Mouse (Mus musculus) right cerebral cortex, postnatal 36 days (tissue): ENCODE results near the gene Jsrp1.

ENCODE experiments used
- DNase-seq, 2 experiments: peaks; one replicate each; pipeline ENCODE4 v3.0.0; 2022; ENCODE audit warnings: low spot score in 2 of 2, mixed read lengths in 1 of 2

Jsrp1 gene

DNA sequence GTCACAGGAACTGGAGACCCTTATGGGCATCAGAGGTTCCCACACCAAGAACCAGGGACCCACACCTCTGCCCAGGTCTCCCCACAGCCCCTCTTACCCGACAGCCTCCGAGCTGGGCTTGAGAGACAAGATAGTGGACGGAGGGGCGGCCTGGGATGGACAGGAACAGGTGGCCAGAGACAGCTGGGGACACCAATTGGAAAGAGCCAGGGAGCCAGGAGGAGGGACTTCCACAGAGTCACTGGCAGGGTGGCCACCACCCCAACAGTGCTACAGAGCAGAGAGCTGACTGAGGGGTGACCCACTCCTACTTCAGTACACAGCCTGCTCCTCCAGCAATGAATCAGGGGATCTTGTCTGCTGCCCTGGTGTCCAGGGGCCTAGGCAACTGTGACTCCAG, at the start of gene Jsrp1:
TSS of gene Jsrp1 (minus strand) at position 133 of the 400 bp plus-strand sequence.
- DNase-seq = no peak

DNA sequence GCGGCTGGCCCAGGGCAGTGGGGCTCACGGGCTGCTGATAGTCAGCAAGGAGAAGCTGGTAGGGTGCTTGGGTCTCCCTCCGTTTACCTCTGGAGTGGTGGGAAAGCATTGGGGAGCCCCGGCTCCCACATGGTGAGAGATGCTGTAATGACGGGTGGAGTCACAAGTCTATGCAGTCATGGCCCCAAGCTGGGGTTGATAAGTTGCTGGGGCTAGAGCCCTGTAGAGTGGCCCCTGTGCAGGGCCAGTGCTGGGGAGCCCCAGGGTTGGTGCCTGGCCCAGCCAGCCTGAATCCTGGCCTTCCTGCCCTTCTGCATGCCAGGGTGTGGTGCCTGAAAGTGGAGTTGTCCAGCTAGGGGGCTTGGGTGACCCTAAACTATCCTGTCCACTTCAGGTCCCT, 49.0 kb upstream of the Jsrp1 start:
- DNase-seq = no peak

DNA sequence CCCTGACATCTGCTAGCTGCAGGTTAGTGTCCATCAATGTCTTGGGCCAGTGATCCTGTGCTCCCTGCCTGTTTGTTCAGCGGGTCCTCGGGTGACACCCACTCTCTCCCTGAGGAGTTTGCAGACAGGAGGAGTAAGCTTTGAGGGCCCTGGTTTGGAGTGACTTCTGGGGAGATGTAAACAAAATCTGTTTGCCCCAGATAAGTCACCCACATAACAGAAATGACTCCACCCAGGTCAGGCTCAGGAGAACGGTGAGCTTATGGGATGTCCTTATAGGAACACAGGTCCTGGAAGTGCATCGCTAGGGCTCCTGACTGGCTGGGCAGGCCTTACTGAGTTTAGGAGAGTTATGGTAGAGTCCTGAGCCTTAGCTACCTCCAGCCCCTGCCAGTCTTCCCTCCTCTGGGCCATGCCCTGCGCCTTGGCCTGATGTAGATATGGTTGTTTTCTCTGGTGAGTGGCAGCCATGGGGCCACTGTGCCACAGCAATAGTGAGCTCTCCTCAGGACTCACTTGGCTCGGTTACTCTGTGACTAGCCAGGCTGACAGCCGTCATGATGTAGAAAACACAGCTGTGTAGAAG, 45.1 kb upstream of the Jsrp1 start:
- no peak for DNase-seq

DNA sequence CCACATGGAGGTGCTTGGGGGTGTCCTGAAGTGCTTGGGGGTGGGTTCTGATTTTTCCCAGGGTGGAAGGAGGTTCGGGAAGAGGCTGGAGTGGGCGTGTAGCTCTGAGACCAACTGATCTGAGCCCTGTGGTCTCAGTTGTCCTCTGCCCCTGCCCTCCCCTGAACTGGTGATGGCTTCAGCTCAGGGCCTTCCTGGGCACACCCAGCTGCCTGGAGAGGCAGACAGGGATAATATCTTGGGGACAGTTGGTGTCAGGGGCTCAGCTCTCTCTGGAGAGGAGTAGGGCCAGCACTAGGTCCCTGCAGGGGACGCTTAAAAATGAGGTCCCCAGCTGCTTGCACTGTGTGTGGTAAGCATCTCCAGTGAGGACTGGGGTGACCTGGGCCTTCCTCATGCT, 44.5 kb upstream of the Jsrp1 start:
- no peak for DNase-seq

DNA sequence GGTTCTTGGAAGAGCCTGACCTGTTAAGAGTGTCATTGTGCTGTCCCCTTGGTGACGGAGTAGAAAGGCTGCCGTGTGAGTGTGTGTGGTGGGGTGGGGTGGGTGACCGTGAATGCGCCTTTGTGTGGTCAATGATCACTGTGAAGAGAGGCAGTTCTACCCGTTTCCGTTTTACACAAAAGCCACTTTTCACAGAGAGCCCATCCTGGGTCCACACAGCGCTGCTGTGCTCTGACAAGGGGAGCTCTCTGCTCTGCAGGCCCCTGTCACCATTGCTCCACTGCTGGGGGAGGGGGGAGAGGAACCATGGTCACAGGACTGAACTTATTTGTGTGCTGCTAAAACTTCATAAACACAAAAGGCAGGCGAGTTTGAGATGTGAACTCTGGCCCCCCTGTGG, 44.1 kb upstream of the Jsrp1 start:
- no peak for DNase-seq

DNA sequence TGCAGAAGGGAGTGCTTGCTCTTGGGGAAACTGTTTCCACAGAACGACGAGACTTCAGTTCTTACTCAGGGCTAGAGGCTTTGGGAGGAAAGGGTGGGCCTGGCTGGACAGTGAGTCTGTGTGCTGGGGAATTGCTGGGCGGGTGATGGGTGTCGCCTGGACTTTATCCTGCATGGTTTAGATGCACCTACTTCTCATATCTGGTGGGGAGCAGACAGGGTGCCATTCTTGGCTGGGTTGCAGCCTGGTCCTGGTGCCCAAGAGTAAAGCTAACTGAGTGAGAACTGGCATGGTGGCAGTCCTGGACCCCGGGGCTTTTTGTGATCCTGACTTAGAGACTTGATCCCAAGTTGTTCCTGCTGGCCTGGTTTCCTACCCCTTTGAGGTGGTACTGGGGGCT, 43.6 kb upstream of the Jsrp1 start:
- DNase-seq = no peak

DNA sequence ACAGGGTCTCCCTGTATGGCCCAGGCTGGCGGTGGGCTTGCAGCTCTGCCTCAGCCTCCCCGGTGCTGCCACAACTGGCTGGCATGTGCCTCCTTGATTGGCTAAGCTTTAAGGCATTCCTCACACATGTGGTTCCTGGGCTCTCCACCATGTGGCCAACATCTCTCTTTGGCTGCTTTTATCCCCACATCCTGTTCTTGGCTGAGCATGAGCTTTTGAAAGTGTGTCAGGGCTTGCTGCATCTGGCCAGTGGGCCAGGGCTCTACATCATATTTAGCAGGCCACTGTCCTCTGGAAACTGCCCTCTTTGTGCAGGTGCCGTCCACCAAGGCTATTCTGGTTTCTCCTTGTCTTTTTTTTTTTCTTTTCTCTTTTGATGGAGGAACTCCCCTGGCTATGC, 43.0 kb upstream of the Jsrp1 start:
- DNase-seq = no peak

DNA sequence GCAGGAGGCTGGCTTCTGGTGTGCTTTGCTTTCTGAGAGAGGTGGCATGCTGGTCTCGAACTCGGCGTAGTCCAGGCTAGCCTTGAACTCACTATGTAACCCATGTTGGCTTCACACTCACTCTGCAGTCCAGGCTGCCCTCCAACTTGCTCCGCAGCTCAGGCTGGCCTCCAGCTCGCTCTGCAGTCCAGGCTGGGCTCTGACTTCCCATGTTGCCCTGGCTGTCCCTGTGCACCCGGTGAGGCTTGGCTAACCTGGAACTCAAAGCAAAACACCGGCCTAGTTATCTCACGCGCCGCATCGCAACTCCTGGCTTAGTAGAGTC, 42.4 kb upstream of the Jsrp1 start:
- no peak for DNase-seq

DNA sequence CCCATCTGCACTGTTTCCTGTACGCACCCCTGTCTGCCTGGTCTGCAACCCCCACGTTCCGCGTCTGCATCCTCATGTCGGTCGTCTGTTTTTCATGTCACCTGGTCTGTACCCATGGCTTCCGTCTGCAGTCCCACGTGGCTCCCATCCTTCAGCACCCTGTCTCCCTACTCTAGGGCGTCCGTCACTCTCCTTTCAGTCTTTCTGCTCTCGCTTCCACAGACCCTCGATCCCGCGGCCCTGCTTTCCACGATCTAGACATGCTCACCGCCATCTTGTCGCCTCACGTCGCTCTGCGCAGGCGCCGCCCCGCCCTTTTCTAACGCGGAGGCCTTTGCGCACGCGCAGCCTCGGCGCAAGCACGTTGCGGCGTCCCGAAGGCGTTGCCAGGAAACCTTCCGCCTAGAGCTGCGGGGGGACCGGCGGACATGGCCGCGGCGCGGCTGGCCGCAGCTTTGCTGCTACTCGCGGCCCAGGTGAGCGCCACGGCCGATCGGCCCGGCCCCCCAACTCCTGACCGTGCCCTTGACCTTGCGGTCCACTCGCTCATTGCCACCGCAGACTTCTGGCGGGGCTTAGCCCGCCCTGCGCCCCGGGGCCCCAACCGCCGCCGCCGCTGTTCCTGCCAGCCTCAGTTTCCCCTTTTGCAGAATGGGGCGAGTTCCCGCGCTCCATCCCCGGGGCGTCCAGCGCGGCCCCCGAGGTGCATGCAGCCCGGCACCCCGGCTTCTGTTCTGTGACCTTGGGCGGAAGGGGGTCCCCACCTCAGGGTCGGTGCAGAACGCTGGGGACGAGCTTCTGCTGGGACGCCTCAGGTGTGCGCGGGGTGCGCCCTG, 41.8 kb upstream of the Jsrp1 start, which contains the start of the genes Lsm7 and Sppl2b:
TSS of gene Lsm7 (minus strand) at position 297 of the 836 bp plus-strand sequence.
TSS of gene Sppl2b (plus strand) at position 363 of the 836 bp plus-strand sequence.
- DNase-seq = peak; percentile 90 to 94

DNA sequence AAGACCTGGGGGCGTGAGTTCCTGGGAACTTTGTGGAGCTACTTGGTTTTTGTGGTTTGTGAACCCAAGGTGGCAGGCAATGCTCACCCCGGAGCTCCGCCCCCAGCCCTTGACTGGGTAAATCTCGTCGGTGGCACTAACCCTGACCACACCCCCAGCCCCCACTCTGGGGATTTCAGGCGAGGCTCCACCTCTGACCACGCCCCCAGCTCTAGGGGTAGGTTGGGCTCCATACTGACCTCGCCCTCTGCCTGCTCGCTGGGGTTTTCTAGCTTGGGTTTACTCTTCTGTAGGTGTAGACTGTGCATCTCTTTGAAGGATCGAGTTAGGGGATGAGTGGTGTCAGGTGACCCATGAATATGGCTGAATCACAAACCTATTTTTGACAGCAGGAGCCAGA, 35.3 kb upstream of the Jsrp1 start:
- DNase-seq = no peak

DNA sequence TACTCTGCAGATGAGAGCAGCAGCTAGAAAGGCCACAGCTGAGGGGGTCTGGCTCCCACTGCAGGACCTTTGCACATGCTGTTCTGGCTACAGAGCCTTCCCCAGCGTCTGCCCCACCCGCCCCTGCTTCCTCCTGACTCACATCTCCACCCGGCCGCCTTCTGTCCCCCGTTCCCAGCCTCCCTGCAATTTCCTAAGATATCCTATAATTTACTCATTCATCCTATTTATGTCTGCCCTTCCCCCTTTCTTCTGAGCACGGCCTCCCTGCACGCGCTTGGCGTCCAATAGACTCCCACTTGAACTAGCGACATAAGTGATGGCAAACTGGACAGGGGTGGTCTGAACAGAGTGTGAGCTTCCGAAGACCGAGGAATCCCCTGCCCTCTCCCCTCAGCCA, 32.4 kb upstream of the Jsrp1 start:
- peak; percentile 58 to 61 for DNase-seq

DNA sequence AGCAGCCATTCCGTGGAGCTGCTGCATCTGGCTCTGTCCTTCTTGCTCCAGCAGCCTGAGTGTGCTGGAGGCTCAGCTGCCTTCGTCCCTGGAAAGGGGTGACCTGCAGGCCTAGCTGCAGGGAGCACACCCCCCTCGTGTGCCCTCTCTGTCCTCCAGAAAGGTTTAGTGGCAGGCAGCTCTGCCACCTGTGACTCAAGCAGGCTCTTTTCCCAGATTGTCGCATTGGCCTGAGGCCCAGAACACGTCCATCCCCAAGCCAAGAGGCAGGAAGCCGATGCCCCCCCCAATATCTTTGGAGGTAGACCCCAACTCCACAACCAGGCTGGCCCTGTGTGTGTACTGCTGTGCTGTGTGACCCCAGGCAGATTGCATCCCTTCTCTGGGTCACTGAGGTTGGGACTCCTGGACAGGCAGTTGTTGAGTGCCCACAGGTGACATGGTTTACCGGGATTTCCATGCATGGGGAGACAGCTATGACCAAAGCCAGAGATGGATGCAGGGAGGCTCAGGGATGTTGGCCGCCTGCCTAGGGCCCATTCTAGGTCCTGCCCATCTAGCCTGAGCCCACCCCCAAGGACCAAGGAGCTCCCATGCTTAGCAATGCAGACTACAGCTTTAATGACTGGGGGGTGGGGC, 31.9 kb upstream of the Jsrp1 start:
- DNase-seq = no peak

DNA sequence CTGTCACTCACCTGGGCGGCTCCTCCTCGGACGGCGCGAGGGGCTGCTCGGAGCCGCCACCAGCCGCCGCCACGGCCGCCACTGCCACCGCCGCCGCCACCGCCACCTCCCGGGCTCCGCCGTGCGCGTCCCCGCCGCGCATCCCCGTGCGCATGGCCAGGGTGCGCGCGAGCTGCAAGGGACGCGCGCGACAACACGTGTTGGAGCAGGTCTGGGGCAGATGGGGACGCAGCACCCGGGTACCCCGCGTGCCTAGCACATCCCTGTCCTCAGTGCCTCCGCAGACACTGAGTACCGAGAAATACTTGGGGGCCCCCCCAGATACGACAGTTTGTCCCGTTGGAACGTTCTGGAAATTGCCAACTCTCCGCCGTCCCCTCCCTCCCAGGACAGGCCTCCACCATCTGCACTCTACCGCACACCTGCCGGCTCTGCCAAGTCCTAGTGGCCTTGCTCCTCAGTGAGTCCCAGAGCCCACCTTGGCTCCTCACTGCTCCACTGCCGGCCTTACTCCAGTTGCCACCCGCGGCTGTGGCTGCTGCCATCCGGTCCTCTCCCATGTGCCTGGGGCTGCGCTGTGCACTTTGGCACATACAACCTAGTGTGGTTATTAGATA, 30.7 kb upstream of the Jsrp1 start, which contains the start of gene Lingo3:
TSS of gene Lingo3 (minus strand) at position 109 of the 617 bp plus-strand sequence.
- peak; percentile 47 to 48 for DNase-seq

DNA sequence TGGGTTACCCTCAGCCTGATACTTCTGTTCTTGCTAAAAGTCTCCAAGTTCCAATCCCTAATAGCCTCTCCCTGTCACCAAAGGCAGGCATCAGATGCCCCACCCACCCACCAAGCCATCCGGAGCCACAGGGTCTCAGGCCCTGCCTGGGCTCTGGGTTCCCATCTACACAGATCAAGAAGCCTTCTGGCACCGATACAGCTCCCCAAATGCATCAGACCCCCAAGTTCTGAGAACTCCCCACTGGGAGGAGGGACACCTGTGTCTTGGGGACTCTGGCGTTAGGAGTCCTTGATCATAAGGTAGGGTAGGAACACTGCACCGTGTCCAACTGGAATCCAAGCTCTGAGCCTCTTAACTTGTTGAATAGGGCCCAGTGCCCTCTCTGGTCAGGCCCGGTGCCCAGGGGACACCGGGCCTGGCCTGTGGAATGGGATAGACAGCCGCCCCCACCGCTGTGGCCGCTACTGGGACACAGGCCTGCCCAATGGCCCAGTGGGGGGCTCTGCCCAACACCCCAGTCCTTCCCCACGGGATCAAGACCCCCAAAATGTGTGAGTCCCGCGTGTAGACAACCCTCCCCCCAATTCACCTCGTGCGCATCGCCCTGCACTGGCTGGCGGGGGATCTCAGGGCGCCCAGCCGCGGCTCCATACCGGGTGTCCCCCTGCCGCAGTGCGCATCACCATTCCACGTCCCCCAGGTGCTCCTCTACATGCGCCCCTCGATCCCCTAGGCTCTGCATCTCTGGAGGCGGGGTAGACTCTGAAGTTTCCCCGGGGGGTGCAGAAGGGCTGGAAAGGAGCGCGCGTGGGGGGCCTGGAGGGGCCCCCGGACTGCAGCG, 30.0 kb upstream of the Jsrp1 start:
- DNase-seq = no peak

DNA sequence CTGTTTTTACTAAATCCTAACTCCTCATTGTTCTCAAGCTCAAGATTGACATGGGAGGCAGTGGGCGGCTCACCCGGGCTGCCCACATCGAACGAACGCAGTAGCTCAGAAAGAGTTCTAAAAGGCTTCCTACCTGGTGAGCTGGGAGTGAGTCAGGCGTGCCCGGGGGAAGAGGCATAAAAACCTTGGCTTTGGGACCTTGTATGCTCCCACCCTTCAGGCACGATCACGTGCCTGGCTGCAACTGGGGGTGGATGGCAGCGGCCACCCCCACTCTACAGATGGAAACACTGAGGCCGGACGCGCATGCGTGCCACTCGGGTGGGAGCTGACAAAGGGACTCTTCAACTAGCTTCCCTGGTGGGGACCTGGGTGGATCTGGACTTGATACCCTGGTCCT, 29.0 kb upstream of the Jsrp1 start:
- peak; percentile 51 to 66 for DNase-seq

DNA sequence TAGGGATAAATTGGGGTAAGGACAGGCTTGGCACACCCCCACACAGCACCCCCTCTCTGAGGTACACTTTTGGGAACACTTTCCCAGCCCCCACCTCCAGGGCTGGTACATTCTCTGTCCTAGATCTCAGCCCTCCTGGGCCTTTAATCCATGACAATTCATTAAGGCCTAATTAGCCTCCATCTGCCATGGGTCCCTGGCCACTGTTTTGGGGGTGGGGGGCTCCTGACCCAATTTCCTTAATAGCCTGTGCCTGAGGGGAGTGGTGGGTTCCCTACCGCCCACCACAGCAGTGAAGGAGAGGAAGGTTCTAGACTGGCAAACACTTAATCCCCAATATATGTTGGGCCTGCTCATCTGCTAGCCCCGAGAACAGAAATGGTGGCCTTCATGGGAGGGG, 28.4 kb upstream of the Jsrp1 start:
- no peak for DNase-seq

DNA sequence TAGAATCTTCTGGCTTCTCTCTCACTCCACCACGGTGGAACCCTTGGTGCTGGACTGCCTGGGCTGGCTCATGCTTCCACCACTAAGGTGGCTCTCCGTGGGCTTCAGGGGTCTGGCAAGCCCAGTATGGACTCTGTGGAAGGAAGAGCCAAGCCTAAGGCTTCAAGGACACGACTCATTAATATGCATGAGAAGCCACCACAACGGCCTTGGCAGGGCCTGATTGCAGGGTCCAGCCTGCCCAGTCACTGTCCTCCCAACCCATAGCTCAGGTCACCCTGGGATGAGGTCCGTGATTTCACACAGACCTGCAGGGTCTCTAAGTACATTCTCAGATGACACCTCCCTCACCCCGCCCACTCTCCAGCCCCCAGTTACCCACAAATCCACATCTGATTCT, 26.6 kb upstream of the Jsrp1 start:
- no peak for DNase-seq

DNA sequence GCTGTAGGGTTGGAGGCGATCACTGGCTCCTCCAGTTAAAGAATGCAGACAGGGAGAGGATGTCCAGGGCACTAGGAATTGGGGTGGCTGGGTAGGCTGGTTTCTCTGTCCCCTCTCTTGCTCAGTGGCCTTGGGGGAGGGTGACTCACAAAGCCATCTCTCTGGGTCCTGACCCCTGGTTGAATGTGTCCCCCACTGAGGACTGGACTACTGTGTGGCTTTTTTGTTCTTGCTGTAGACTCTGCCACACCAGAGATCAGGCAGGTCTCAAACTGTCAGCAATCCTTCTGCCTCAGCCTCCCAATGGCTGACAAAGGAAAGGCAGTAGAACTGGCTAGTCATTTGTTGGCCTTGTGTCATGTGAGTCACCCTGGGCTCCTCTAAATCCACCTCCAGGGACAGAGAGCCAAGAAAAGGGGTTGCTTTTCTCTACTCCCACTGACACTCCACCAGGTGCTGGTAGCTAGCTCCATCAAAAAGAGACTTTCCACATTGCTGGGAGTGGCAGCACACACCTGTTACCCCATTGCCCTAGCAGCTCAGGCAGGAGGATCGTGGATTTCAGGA, 25.1 kb upstream of the Jsrp1 start:
- DNase-seq = no peak

DNA sequence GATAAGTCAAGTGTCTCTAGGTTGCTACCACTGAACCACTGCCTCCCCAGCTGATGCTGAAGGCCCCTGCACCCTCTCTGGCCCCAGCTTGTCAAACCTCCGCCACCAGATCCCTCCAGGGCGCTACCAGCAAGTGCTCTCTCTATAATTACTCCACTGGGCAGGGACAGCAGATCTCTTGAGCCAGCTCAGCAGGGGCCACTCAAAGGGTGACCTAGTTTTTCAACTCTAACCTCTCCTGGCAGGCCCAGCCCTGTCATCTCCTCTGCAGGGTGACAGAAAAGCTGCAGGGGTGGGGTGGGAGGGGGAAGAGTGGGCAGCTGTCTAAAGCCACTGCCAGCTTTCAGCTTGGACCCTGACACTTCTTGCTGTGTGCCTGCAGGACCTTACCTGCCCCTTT, 24.5 kb upstream of the Jsrp1 start:
- DNase-seq = no peak

DNA sequence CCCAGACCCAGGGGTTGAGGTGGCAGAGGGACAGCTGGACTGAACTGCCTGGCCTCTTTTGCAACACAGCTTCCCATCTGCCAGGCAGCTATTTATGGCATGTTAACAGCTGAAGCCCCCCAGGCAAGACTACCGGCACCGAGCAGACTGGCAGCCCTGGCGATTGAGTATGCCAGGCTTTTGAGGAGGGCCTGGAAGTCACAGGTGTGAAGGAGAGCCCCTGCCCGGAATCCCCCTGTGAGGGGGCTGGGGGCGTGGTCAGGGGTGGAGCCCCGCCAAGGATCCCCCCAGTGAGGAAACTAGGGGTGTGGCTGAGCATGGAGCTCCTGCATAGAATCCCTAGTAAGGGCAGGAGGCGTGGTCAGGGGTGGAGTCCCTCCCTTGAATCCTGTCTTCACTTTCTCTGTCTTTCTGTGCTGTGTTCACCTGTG, 23.7 kb upstream of the Jsrp1 start:
- no peak for DNase-seq

DNA sequence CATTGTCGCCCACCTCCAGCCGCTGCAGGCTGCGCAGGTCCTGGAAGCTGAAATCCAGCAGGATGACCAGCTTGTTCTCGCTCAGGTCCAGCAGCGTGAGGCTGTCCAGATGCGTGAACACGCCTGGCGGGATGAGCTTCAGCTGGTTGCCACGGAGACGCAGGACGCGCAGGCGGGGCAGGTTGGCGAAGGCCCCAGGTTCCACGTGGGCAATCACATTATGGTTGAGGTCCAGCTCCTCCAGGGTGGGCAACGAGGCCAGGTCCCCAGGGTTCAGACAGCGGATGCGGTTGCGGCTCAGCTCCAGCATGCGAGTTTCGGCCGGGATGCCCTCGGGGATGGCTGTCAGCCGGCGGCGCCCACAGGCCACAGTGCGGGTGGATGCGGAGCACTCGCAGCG, 22.3 kb upstream of the Jsrp1 start:
- DNase-seq = no peak
